Mouse (Mus musculus) layer of hippocampus, postnatal 25 days (tissue): ENCODE data around the gene H2-Q7. TPM values are rescaled to one million over a fixed set of nuclear protein-coding genes. Genes with fewer than 3 reads are reported as not detected.
"Not testable (repeated sequence)": the region's sequence is repeated elsewhere in the genome, so short reads cannot be mapped to it uniquely, and the experiment has no call there.

Experiments
- DNase-seq, 2 experiments: peaks; one replicate each; pipeline ENCODE4 v3.0.0; 2022; ENCODE audit warnings: mixed read lengths in 2 of 2, low spot score in 1 of 2; ENCODE audit errors: extremely low spot score in 1 of 2
- total RNA-seq, 2 experiments: library from RNA; stranded (reverse); gene quantifications; 2 replicates each; pipeline ENCODE4 v1.2.3; 2021

The H2-Q7 gene
- total RNA-seq, 2 experiments from 2014 or later = 0.10 to 0.38 TPM

DNA sequence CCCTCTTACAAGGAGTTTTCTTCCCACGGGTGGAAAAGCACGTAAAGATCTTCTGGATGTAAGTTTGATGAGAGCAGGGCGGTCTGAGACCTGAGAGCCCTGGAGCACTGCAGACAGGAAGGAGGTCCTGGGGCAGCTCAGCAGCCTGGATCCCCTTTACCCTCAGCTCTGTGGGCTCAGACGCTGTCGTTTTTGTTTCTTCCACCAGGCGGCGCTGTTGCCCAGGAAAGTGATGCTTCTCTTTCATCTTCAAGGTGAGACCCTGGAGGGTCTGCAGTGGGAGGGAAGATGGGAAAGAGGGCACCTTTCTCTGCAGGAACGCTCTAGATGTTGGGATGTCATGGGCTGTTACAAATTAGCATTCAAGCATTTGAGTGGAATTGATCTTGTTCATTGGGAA, 4.1 kb upstream of the H2-Q7 start:
- peak in 1 of 2 experiments; percentile 15 for DNase-seq

GRCm38 (mm10) chr17:35435577-35435976, 3.4 kb upstream of the H2-Q7 start:
- not testable (repeated sequence) for DNase-seq

DNA sequence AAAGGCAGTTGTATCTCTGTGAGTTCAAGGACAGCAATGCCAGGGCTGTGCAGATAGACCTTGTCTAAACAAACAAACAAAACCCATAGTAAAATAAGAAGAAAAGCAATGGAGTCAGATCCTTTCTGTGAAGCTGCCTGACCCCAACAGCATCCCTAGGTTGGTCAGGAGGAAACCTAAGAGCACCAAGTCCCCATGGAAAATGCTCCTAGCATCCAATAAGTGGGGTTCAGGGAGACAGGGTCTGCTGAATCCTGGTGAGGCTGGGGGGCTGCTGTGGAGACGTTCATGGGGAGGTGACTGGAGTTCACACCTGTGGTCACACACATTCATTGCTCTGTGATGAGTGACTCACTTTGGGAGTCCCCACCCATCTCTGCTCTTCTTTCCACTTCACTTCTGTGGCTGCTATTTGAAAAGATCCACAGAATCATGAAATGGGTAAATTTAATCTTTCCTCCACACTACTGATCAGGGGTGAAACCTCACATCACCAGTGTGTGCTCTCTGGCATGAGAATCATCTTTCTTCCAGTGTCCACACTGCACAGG, 1.5 kb upstream of the H2-Q7 start:
- DNase-seq = not testable (repeated sequence)

- DNase-seq = not testable (repeated sequence)
Observed at GRCm38 (mm10) chr17:35438395-35438794, 560 bp upstream of the H2-Q7 start.

- not testable (repeated sequence) for DNase-seq
Observed at GRCm38 (mm10) chr17:35439295-35439747, 366 bp downstream of the H2-Q7 start.

- DNase-seq = not testable (repeated sequence)
Observed at GRCm38 (mm10) chr17:35439925-35440645, 1.1 kb downstream of the H2-Q7 start.

- not testable (repeated sequence) for DNase-seq
Observed at GRCm38 (mm10) chr17:35442376-35442775, 3.4 kb downstream of the H2-Q7 start.

DNA sequence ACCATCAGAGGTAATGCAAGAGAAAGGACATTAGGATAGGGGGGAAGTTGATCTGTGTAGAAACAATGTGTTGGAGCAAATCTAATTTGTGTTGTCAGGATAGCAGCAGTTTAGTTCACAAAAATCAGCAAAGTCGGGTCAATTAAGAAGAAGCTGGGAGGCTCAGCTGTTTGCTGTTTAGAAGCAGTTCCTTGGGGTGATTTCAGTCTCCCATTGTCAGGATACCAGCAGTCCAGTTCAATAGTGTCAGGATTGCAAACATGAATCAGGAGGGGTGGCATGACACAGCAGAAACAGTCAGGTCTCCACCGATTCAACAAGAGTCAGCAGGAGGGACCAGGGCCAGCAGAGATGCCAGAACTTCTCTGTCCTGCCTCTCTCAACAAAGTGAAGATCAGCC, 5.6 kb downstream of the H2-Q7 start:
- not testable (repeated sequence) for DNase-seq

DNA sequence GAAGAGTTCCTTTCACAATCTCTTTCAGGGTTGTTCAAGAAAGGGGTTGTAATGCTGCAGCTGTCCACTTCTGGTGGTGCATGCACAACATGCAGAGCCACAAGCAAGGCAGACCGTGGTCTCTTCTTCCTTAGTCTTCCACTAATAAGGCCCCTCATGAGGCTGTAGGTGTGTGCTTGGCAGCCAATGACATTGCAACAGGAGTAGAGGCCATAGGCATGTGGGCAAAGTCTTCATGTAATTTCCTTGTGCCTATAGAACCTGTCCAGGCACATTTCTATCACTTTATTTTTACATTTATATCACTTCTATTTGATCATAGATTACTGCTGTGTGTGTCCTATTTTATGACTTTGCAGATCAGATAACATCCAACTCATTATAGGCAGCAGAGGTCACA, 19.3 kb downstream of the H2-Q7 start:
- not testable (repeated sequence) for DNase-seq

- DNase-seq = not testable (repeated sequence)
Observed at GRCm38 (mm10) chr17:35460513-35461341, 21.8 kb downstream of the H2-Q7 start.

DNA sequence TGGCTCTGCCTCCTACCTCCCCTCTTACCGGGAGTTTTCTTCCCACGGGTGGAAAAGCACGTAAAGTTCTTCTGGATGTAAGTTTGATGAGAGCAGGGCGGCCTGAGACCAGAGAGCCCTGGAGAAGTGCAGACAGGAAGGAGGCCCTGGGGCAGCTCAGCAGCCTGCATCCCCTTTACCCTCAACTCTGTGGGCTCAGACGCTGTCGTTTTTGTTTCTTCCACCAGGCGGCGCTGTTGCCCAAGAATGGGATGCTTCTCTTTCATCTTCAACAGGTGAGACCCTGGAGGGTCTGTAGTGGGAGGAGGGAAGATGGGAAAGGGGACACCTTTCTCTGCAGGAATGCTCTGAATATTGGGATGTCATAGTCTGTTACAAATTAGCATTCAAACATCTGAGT, 26.7 kb downstream of the H2-Q7 start:
- DNase-seq = not testable (repeated sequence)

DNA sequence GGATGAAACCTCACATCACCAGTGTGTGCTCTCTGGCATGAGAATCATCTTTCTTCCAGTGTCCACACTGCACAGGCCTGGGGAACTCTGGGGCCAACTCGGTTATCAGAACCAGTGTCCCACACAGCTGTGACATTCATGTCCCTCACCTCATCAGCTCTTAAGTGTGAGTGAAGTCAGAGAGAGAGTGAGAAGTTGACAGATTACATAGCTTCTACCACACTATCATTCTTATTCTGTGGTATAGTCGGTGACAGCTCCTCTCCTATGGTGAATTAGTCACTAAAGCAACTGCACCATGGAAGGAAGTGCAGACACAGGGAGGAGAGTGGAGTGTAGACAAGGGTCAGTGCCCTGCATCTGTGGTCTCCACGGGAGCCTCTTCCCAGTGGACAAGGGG, 30.0 kb downstream of the H2-Q7 start:
- DNase-seq = not testable (repeated sequence)

GRCm38 (mm10) chr17:35469842-35470751, 31.1 kb downstream of the H2-Q7 start, which contains the start of gene H2-Q10:
TSS of gene H2-Q10 (plus strand) at chr17:35470089.
- no peak for DNase-seq

- DNase-seq = peak; percentile 32 to 74
Observed at GRCm38 (mm10) chr17:35484066-35484465, 45.1 kb downstream of the H2-Q7 start.

- no peak for DNase-seq
Observed at GRCm38 (mm10) chr17:35485702-35486101, 46.7 kb downstream of the H2-Q7 start.

- DNase-seq = no peak
Observed at GRCm38 (mm10) chr17:35486726-35487125, 47.8 kb downstream of the H2-Q7 start.

DNA sequence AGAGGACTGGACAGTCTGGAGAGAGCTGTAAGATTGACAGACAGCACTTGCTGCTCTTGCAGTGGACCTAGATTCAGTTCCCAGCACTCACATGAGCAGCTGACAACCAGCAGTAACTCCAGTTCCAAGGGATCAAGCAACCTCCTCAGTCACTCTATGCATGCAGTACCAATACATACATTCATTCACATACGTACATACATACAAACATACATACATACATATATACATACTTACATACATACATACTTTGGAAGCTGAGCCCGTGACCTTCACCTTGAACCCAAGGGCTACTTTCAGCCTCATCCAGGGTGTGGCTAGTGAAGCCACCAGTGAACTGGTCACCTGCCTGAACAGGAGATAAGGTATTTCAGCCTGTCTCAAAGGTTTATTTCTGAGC, 49.1 kb downstream of the H2-Q7 start:
- DNase-seq = no peak

GRCm38 (mm10) chr17:35490320-35490719, 51.4 kb downstream of the H2-Q7 start:
- no peak for DNase-seq
